17 mouse cellular contexts compared by ENCODE assay signal in the genomic region with DNA sequence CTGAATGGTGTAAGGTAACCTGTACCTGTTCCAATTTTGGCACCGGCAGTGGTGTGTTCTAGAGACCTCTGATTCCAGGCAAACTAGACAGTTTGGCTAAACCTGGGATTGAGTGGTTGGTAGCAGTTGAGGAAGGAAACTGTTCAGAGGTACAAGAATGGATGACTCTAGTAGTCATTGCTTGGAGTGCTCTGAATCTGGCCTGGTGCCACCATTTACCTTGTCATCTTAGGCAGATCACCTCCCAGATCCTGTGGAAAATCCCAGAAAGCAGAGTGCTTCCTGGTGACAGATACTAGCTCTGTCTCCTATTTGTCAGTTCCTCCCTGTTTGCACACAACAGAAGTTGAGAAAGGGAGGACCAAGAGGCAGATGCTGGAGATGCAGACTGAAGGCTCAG.
"Had no signal": no experiment of that assay in that cellular context is flagged by ENCODE, and none has a peak within 500 bp of the region (broad histone marks: within the 10 kb centered on the region; RNA-seq: fewer than 3 reads in every experiment).

No protein-coding gene starts in this region.

- H3K4me3 ChIP-seq: lung, embryonic 15.5 days; megakaryocyte, embryonic 14.5 days; midbrain, embryonic 13.5 days; midbrain, embryonic 15.5 days; neural tube, embryonic 12.5 days; stomach, embryonic 15.5 days had no signal

- ATAC-seq: lung, postnatal 0 days; midbrain, embryonic 13.5 days; midbrain, embryonic 15.5 days had no signal

- H3K27me3 ChIP-seq: lung, embryonic 15.5 days; megakaryocyte, embryonic 14.5 days; midbrain, embryonic 13.5 days; midbrain, embryonic 15.5 days; neural tube, embryonic 12.5 days; stomach, embryonic 15.5 days had no signal

- H3K9me3 ChIP-seq: lung, embryonic 15.5 days; megakaryocyte, embryonic 14.5 days; midbrain, embryonic 13.5 days; midbrain, embryonic 15.5 days; neural tube, embryonic 12.5 days; stomach, embryonic 15.5 days had no signal

- H3K4me2 ChIP-seq: lung, embryonic 15.5 days; midbrain, embryonic 11.5 days; midbrain, embryonic 13.5 days; midbrain, embryonic 15.5 days; neural tube, embryonic 12.5 days; stomach, embryonic 15.5 days had no signal

- H3K36me3 ChIP-seq: midbrain, embryonic 15.5 days had no signal

- DNase-seq: lung, adult 2 months; lung, postnatal 14 days; lung, postnatal 36 days; right cerebral cortex, postnatal 14 days; thymus, adult 2 months; thymus, postnatal 25 days; thymus, postnatal 4 days had no signal

- H3K4me1 ChIP-seq: lung, embryonic 15.5 days; stomach, embryonic 15.5 days had no signal

- H3K9ac ChIP-seq: lung, embryonic 15.5 days; midbrain, embryonic 13.5 days; midbrain, embryonic 15.5 days; neural tube, embryonic 12.5 days; stomach, embryonic 15.5 days had no signal

- H3K27ac ChIP-seq: lung, embryonic 15.5 days; macrophage; midbrain, embryonic 13.5 days; midbrain, embryonic 15.5 days; neural tube, embryonic 12.5 days; stomach, embryonic 15.5 days; stomach, postnatal 0 days had no signal
